Mouse (Mus musculus) E14TG2a.4 (cell line): ENCODE data around the gene Vmn1r61.

ENCODE experiments used
- H3K27me3 ChIP-seq: 2 replicates; pipeline ENCODE4 v1.6.1; 2014; ENCODE audit warnings: low read length, control low read depth; ENCODE audit not compliant: insufficient read depth
- H3K36me3 ChIP-seq: 2 replicates; pipeline ENCODE4 v1.6.1; 2014; ENCODE audit warnings: low read length, control low read depth; ENCODE audit not compliant: insufficient read depth
- H3K4me1 ChIP-seq: replicated peaks from 2 replicates; pipeline ENCODE4 v1.6.1; 2014; ENCODE audit warnings: low read depth, low read length, control low read depth
- H3K4me3 ChIP-seq: replicated peaks from 2 replicates; pipeline ENCODE4 v1.5.1; 2014; ENCODE audit warnings: mild to moderate bottlenecking, low read length
- H3K9me3 ChIP-seq: 2 replicates; pipeline ENCODE4 v1.6.1; 2014; ENCODE audit warnings: low read length, control low read depth
- CTCF ChIP-seq: conservative IDR thresholded peaks from 2 replicates; pipeline ENCODE4 v1.5.1; 2014; ENCODE audit warnings: low read length
- NANOG ChIP-seq: IDR thresholded peaks from 2 replicates; pipeline ENCODE4 v1.6.1; 2014; ENCODE audit warnings: borderline replicate concordance, low read length, mixed read lengths
- POU5F1 ChIP-seq: IDR thresholded peaks from 2 replicates; pipeline ENCODE4 v1.6.1; 2014; ENCODE audit warnings: low read length, borderline replicate concordance

The Vmn1r61 gene

GRCm38 (mm10) chr7:5613195-5613594, at the start of gene Vmn1r61:
Gene Vmn1r61, minus strand, starts transcription at chr7:5613295.
- no peaks in the 10 kb centered on the region for H3K27me3 ChIP-seq
- no peak for TF ChIP-seq POU5F1
- no peak for TF ChIP-seq NANOG
- no peak for TF ChIP-seq CTCF
- H3K36me3 ChIP-seq, result no peaks in the 10 kb centered on the region
- H3K4me3 ChIP-seq, result no peak within 1 kb of the TSS
- H3K4me1 ChIP-seq, result no peaks in the 10 kb centered on the region
- peaks cover 24% of the 10 kb centered on the region for H3K9me3 ChIP-seq
